Mouse (Mus musculus): ENCODE measurements around the gene Spg7.
"Not testable (repeated sequence)": the region's sequence is repeated elsewhere in the genome, so short reads cannot be mapped to it uniquely, and the experiment has no call there.

Gene Spg7

DNA sequence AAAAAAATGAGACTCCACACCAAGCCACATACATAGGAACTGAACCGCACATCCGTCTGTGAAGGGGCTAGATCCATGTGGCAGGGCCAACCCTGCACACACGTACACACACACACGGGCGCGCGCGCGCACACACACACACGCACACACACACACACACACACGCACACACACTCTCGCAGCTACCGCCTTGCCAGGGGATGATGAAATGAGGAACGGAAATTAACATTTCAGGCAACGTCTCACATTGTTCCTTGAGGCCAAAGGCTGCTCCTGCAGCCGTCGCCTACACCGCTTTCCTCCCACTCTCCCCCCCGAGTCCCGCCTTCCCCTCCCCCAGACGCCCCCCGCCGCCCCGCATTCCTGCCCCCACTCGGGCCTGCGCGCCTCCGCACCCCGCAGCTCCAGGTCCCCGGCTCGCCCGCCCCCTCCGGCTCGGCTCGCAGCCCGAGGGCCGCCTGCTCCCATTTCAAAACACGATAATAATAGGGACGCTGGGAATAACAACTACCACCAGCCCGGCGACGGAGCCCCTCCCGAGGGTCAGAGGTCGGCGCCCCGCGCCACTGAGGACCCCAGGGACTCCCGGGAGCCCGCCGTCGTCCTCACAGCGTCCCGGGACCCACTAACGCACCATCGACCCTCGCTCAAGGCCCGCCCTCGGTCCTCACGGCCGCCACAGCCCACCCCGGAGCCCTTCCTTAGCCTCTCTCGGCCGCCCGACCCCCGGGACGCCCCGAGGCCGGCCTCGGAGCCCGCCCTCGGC is 21.6 kb upstream of the Spg7 start:
- peak; percentile 61 to 63 for DNase-seq (ENCODE audit: low spot score in 2 of 2)

DNA sequence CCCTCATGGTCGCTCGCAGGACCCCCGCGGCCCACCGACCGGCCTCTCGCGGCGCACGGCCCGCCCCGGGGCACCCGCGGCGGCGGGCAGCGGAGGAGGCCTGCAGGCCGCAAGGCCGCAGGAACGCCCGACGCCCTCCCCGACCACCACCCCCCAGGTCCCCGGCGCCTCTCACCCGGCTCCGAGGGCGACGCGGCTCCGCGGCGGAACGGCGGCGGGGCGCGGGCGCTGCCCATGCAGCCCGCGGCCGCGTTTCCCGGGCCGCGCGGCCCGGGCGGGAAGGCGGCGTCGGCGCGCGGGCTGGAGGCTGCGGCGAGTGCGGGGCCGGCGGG is 21.0 kb upstream of the Spg7 start:
- DNase-seq (ENCODE audit: low spot score in 2 of 2), result peak in 1 of 2 experiments; percentile 48

DNA sequence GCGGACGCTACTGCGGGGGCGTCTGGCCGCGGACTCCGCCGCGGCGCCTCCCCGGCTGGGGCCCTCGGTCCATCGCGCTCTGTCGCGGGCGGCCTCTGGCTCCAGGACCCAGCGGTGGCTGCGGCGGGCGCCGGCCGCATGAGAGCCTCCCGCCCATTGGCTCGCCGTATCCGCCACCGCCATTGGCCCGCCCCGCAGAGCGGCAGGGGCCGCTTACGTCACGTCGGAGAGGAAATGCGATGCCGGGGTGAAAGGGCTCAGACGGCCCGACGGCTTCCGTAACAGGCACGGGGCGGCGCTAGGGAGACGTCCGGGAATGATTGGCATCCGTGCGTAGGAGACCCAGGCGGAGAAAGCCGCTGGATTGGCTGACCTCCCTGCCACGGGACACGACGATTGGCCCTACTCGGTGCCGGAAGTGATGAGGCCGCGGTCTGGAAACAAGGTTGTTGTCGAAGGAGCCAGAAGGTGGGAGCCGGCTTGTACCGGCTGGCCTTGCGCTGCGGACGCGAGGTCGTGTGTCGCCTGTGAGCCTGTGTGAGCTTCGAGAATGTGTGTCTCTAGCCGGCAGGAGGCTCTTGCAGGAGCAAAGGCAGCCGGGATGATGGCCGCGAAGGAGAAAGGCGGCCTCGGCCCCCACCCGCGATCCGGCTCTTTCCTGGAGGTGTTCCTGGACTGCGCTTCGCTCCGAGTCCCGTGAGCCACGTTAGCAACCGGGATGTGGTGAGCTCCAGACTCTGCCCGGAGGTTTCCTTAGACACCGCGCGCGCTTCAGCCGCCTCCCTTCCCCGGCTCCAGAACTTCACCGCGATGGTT is 20.4 kb upstream of the Spg7 start, which contains the start of gene Ankrd11:
TSS of gene Ankrd11 (minus strand) at position 120 of the 816 bp plus-strand sequence.
- DNase-seq (ENCODE audit: low spot score in 2 of 2), result peak; percentile 99 to 100

GRCm38 (mm10) chr8:123042974-123043625 is 19.6 kb upstream of the Spg7 start:
- no peak for DNase-seq (ENCODE audit: low spot score in 2 of 2)

DNA sequence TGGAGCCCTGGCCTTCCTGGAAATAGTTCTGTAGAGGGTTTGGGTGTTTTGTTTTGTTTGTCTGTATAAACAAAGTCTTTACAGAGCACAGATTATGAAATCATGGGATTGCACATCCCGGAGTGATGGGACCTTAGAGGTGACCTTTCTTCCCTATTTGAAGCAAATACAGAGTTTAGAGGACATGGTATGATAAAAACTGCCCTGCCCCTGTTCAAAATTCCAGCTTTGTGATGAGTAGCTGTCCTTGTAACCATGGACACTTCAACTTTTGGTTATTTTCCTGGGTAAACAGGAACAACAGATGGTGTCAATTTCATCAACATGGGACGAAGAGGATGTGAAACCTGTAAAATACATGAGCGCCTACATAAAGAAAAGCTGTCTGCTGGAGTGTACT is 18.8 kb upstream of the Spg7 start:
- DNase-seq (ENCODE audit: low spot score in 2 of 2), result no peak

DNA sequence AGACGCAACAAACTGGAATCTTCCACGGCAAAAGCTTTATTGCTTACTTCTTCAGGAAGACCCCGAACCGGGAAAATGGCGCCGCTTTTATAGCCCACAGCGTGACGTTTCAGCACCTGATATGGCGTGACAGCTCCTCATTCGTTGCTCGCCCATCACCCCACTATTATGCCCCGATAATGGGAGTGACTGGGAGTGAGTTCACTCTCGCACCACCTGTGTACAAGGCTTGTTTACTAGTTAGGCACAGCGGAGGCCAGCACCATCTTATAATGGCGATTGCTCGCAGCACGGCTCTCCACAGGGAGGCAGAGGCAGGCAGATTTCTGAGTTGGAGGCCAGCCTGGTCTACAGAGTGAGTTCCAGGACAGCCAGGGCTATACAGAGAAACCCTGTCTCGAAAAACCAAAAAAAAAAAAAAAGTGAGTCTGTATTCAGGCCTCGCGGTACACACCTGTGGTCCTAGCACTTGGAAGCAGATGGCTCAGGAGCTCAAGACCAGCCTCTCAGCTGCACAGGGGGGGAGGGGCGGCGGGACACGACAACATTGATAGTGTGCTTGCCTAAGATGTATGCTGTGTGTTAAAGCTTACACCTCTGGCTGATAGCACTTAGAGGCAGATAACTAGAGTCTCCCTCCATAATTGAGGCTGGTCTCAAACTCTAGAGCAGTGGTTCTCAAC is 17.9 kb upstream of the Spg7 start:
- DNase-seq (ENCODE audit: low spot score in 2 of 2), result not testable (repeated sequence)

DNA sequence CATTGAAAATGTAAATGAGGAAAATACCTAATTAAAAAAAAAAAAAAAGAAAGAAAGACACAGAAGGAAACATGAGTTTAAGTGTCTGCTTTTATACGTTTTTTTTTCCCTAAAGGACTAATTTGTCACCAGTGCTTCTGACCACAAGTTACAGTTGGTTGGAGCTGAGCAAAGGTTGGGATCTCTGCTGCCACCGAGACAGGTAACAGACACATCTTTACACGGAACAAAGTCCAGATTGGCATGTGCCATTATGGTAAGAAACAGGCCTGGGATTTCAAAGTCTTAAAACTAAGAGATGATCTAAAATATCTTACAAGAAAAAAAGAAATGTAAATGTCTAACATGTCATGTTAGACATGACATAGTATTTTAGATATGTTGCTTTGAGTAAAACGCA is 16.0 kb upstream of the Spg7 start:
- DNase-seq (ENCODE audit: low spot score in 2 of 2), result no peak

GRCm38 (mm10) chr8:123047827-123048226 is 14.9 kb upstream of the Spg7 start:
- no peak for DNase-seq (ENCODE audit: low spot score in 2 of 2)

- DNase-seq (ENCODE audit: low spot score in 2 of 2), result no peak
These were observed 14.3 kb upstream of the Spg7 start for GRCm38 (mm10) chr8:123048402-123048801.

DNA sequence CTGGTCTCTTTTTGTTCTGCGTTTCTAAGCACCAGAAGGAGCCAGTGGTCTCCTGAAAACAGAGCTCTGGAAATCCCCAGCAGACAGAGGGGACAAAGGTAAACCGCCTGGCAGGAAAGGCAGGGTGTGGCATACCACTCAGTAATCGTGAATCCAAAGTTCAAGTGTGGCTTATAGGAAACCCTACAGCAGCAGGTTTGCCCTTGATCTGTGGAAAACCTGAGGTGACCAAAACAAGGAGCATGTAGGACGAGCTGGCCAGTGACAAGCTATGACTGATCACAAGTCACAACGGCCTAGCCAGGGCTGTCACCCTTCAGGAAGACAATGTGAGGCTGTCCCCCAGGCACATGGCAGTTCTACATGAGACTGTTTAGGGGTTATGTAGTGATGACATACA is 11.3 kb upstream of the Spg7 start:
- no peak for DNase-seq (ENCODE audit: low spot score in 2 of 2)

GRCm38 (mm10) chr8:123064072-123064471 is 1.3 kb downstream of the Spg7 start:
- no peak for DNase-seq (ENCODE audit: low spot score in 2 of 2)

- DNase-seq (ENCODE audit: low spot score in 2 of 2), result peak; percentile 12 to 28
These were observed 2.1 kb downstream of the Spg7 start for GRCm38 (mm10) chr8:123064809-123065213.

- DNase-seq (ENCODE audit: low spot score in 2 of 2), result peak; percentile 93 to 95
These were observed 2.7 kb downstream of the Spg7 start for GRCm38 (mm10) chr8:123065214-123066100.

- no peak for DNase-seq (ENCODE audit: low spot score in 2 of 2)
These were observed 3.5 kb downstream of the Spg7 start for GRCm38 (mm10) chr8:123066101-123066683.

DNA sequence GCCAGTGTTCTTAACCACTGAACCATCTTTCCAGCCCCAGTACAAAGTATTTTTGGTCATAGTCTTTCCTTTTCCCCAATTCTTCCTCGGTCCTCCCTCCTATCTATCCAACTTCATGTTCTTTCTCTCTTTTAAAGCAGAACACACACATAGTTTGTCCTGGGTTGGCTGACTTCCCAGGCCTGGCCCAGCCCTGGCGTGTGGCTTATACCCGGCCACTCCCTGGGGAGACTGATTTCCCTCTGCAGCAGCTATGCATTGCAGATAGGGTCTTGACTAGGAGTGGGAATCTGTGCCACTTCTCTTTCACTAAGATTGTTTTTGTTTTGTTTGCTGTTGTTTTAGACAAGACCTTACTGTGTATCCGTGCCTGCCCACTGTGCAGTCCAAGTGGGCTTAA is 8.4 kb downstream of the Spg7 start:
- no peak for DNase-seq (ENCODE audit: low spot score in 2 of 2)

DNA sequence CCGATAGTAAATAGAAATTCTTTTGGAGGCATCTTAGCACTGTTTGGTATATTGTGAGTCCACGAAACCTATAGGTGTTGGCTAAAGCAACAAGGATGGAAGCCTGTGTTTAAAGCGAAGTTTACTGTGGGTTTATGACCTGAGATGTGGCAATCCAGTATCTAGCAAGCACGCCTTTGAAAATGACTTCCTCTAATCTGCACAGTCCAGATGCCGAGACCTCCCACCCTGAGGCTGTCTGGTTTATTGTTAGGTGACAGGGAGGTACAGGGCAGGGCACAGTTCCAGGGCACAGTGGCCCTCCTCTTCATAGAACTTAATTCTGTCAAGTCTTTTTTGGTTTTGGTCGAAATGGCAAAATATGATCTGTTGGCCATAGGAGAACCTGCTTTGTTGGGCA is 14.5 kb downstream of the Spg7 start:
- DNase-seq (ENCODE audit: low spot score in 2 of 2), result no peak

GRCm38 (mm10) chr8:123082993-123083392 is 20.3 kb downstream of the Spg7 start:
- no peak for DNase-seq (ENCODE audit: low spot score in 2 of 2)

DNA sequence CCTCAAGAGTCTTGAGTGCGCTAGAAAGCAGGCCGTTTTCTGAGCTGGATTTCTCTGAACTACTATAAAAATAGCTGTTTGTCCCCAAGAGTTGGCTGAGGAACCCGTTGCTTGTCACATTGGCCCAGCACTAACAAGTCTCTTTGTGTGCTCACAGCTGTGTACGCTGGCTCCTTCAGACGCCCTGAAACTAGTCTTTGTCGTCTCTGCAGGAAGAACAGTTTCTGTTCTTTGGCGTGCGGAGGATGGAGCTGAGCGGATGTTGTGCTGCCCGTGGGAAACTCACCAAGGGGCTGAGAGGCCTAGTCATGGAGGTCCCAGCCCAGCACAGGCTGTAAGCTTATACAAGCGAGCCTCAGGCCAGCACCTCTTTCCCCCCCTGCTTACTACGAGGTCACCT is 20.9 kb downstream of the Spg7 start:
- no peak for DNase-seq (ENCODE audit: low spot score in 2 of 2)

DNA sequence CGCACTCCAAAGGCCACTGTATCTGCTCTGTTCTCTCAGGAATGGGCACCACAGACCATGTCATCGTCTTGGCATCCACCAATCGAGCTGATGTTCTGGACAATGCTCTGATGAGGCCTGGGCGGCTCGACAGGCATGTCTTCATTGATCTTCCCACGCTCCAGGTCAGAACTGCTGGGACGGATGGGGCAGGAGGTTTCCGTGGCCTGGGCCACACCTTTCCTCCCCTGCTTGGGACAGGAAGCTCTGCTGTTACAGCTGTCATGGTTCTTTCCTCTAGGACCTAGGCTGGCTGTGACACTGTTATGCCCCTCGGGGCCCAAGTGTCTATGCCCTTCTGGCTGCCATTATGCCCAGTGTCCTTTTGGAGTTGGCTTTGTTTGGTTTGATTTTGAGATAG is 24.5 kb downstream of the Spg7 start:
- no peak for DNase-seq (ENCODE audit: low spot score in 2 of 2)

DNA sequence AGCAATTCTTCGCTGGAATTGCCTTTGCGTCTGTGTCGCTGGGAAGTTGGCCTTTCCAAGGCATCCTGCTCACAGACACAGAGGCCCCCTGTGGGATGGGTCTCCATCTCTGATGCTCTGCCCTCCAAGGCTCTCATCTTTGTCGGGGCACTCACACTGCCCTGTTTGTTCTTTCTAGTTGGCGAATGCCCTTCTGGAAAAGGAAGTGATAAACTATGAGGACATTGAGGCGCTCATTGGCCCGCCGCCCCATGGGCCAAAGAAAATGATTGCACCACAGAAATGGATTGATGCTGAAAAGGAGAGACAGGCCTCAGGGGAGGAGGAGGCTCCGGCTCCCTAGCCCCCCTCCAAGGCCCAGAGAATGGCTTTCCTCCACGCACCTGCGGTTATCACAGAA is 34.5 kb downstream of the Spg7 start:
- DNase-seq (ENCODE audit: low spot score in 2 of 2), result no peak
